17 mouse cellular contexts compared by ENCODE assay signal in the genomic region with DNA sequence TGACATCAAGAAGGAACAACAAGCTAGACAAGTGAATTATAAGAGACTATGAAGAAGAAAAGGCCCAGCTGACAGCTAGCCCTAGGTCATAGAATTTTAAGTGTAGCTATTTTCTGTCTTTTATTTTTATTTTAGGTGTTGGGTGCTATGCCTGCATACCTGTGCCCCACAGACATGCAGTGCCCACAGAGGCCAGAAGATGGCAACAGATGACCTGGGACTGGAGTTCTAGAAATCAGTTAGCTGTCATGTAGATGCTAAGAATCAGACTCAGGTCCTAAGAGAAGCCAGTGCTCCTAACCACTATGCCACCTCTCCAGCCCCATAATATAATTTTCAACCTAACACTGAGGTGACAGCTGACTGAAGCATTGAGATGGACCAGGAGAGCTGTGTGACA.
DNase-seq lines count a peak whose midpoint lies in the region; ATAC-seq and TF ChIP-seq lines count a peak whose summit lies in the region.
"Had no signal": no experiment of that assay in that cellular context is flagged by ENCODE, and none has a peak within 500 bp of the region (broad histone marks: within the 10 kb centered on the region; RNA-seq: fewer than 3 reads in every experiment).

No protein-coding gene starts in this region.

- no peak overlapping the region for H3K4me3 ChIP-seq in kidney, embryonic 15.5 days (replicated peaks)
- H3K4me3 ChIP-seq in neural tube, embryonic 15.5 days (replicated peaks): no peak overlapping the region
- H3K4me3 ChIP-seq: embryonic facial prominence, embryonic 12.5 days; forebrain, embryonic 10.5 days; limb, embryonic 15.5 days; neural tube, embryonic 13.5 days; stomach, embryonic 15.5 days had no signal

- no peak overlapping the region for H3K4me2 ChIP-seq in kidney, embryonic 15.5 days
- H3K4me2 ChIP-seq in neural tube, embryonic 15.5 days: no peak overlapping the region
- H3K4me2 ChIP-seq: embryonic facial prominence, embryonic 12.5 days; limb, embryonic 15.5 days; neural tube, embryonic 13.5 days; stomach, embryonic 15.5 days had no signal

- in situ Hi-C loops in Patski (cut with MboI; ENCODE audit: low pct_unique_long_range_greater_than_20kb): loop anchor here (25.0 kb wide), 1 partner anchor 725 kb away; no protein-coding TSS in a partner anchor

- H3K9ac ChIP-seq in kidney, embryonic 15.5 days: no peak overlapping the region
- H3K9ac ChIP-seq in neural tube, embryonic 15.5 days (replicated peaks): no peak overlapping the region
- H3K9ac ChIP-seq: embryonic facial prominence, embryonic 12.5 days; limb, embryonic 15.5 days; neural tube, embryonic 13.5 days; stomach, embryonic 15.5 days had no signal

- CTCF ChIA-PET in Patski (lab: Charles Lee): interaction anchor here (0.9 to 1.7 kb wide), 4 partner anchors 10 to 316 kb away, joined by 3 read pairs; a partner anchor contains a TSS

- DNase-seq in kidney, adult 9 months: peak; percentile 22
- DNase-seq in thymus, postnatal 4 days: peak; percentile 25
- DNase-seq in thymus, postnatal 14 days: no peak
- no peak for DNase-seq in Patski (ENCODE audit: low read depth, low spot score)
- DNase-seq: adrenal gland, adult 8-10 months; cerebellum, postnatal 36 days; thymus, postnatal 25 days had no signal

- no peaks in the 10 kb centered on the region for H3K36me3 ChIP-seq in kidney, embryonic 15.5 days
- H3K36me3 ChIP-seq in neural tube, embryonic 15.5 days: no peaks in the 10 kb centered on the region
- H3K36me3 ChIP-seq: embryonic facial prominence, embryonic 12.5 days; forebrain, embryonic 10.5 days; limb, embryonic 15.5 days; neural tube, embryonic 13.5 days; stomach, embryonic 15.5 days had no signal

- H3K9me3 ChIP-seq in kidney, embryonic 15.5 days (replicated peaks): no peaks in the 10 kb centered on the region
- no peaks in the 10 kb centered on the region for H3K9me3 ChIP-seq in neural tube, embryonic 15.5 days (replicated peaks)
- H3K9me3 ChIP-seq: embryonic facial prominence, embryonic 12.5 days; forebrain, embryonic 10.5 days; limb, embryonic 15.5 days; neural tube, embryonic 13.5 days; stomach, embryonic 15.5 days had no signal

- no peak overlapping the region for H3K27ac ChIP-seq in kidney, embryonic 15.5 days
- H3K27ac ChIP-seq in neural tube, embryonic 15.5 days (replicated peaks): no peak overlapping the region
- H3K27ac ChIP-seq: embryonic facial prominence, embryonic 12.5 days; forebrain, embryonic 10.5 days; limb, embryonic 15.5 days; macrophage; neural tube, embryonic 13.5 days; stomach, embryonic 15.5 days had no signal

- ATAC-seq in kidney, embryonic 15.5 days (replicated peaks; ENCODE audit: low FRiP score): no peak
- no peak for ATAC-seq in Patski
- no peak for ATAC-seq in megakaryocyte-erythroid progenitor cell, adult 5-6 weeks (replicated peaks; ENCODE audit: low FRiP score, low TSS enrichment, poor library complexity, severe bottlenecking)
- ATAC-seq in neural tube, embryonic 15.5 days (ENCODE audit: low FRiP score): no peak
- ATAC-seq: midbrain, embryonic 16.5 days had no signal

- POLR2A ChIA-PET in Patski (lab: Charles Lee): no interaction called here

- no peaks in the 10 kb centered on the region for H3K27me3 ChIP-seq in kidney, embryonic 15.5 days
- H3K27me3 ChIP-seq in Patski: peaks cover 6% of the 10 kb centered on the region
- no peaks in the 10 kb centered on the region for H3K27me3 ChIP-seq in neural tube, embryonic 15.5 days (replicated peaks)
- H3K27me3 ChIP-seq: embryonic facial prominence, embryonic 12.5 days; limb, embryonic 15.5 days; neural tube, embryonic 13.5 days; stomach, embryonic 15.5 days had no signal

- H3K4me1 ChIP-seq in kidney, embryonic 15.5 days: no peaks in the 10 kb centered on the region
- no peaks in the 10 kb centered on the region for H3K4me1 ChIP-seq in neural tube, embryonic 15.5 days
- H3K4me1 ChIP-seq: embryonic facial prominence, embryonic 12.5 days; forebrain, embryonic 10.5 days; limb, embryonic 15.5 days; neural tube, embryonic 13.5 days; stomach, embryonic 15.5 days had no signal

- peak; percentile 58 for TF ChIP-seq CTCF in Patski (IDR thresholded peaks at IDR 0.05)

Comparison
In these comparisons a context has a peak if more than half of its experiments do, and no peak if none do; other contexts are left out.
1. DNase-seq: peak in kidney, adult 9 months (single experiment) and thymus, postnatal 4 days (single experiment); none in thymus, postnatal 14 days (single experiment) and Patski (single experiment).